Mouse (Mus musculus): ENCODE measurements around the gene Ing5. TPM values are rescaled to one million over a fixed set of nuclear protein-coding genes. Genes with fewer than 3 reads are reported as not detected.
A peak's percentile ranks its signal among the peaks of the same experiment; 100 is the strongest.
"Not testable (repeated sequence)": the region's sequence is repeated elsewhere in the genome, so short reads cannot be mapped to it uniquely, and the experiment has no call there.

Gene Ing5
- polyA plus RNA-seq, 1 experiment = 33.9 TPM

DNA sequence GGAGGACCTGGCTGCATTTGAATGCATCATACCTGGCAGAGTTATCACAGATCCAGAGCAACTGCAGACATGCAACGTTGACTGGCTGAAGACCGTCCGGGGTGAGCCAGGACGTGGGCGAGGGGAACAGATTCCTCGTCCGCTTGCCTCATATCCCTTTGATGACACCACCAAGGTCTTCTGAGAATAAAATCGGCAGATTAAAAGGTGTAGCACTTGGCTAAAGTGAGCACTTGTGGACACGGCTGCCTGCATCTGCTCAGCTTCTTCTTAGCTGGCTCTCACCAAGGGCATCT is 22.7 kb downstream of the Ing5 start:
- H3K27ac ChIP-seq (ENCODE audit: insufficient read depth, low read length) = no peak overlapping the region
- no peaks in the 10 kb centered on the region for H3K4me1 ChIP-seq (ENCODE audit: control insufficient read depth, insufficient read depth, low read length)
- peak overlapping the region; percentile 69 for H3K4me3 ChIP-seq (ENCODE audit: low read depth, low read length)
- H3K27me3 ChIP-seq (ENCODE audit: control insufficient read depth, insufficient read depth, low read length, poor library complexity, severe bottlenecking) = no peaks in the 10 kb centered on the region
- no peaks in the 10 kb centered on the region for H3K9me3 ChIP-seq (replicated peaks; ENCODE audit: control insufficient read depth, insufficient read depth, low read length, poor library complexity, severe bottlenecking)
- no peaks in the 10 kb centered on the region for H3K36me3 ChIP-seq (ENCODE audit: control insufficient read depth, insufficient read depth, low read length, poor library complexity, severe bottlenecking)
- no peak for TF ChIP-seq POLR2A (IDR thresholded peaks at IDR 0.05; ENCODE audit: insufficient read depth, low read length)
- TF ChIP-seq CTCF (IDR thresholded peaks at IDR 0.05; ENCODE audit: low read depth, low read length) = no peak
- no peak for TF ChIP-seq EP300 (IDR thresholded peaks at IDR 0.05; ENCODE audit: insufficient read depth, low read depth, low read length)
- H3K9ac ChIP-seq (ENCODE audit: low read depth, poor library complexity, severe bottlenecking) = peak overlapping the region; percentile 35; the same call in 1 of the 2 replicates

DNA sequence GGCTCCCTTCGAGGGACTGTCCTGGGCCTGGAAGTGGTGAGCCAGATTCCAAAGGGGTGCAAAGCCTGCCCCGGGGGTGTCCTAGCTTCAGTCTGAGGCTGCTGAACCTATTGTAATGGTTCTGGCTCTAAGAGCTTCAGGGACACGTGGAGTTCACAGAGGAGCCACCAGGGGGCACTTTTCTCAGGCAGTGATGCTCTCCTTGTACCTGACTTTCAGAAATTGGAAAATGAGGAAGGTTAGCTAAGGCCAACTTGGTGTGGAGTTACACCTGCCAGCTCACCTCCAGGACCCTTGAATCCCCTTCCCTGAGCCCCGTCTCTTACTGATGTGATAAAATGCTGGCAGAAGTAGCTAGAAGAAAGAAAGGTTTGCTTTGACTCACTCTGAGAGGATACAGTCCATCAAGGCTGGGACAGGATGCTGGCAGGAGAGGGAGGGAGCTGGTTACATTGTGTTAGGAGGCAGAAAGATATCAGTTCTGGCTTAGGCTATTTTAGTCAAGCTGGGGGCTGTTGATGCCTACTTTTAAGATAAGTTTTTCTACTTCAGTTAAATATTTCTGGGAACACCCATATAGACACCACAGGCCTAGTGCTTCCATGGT is 29.1 kb downstream of the Ing5 start:
- H3K4me3 ChIP-seq (ENCODE audit: low read depth, low read length); H3K27me3 ChIP-seq (ENCODE audit: control insufficient read depth, insufficient read depth, low read length, poor library complexity, severe bottlenecking); H3K27ac ChIP-seq (ENCODE audit: insufficient read depth, low read length); H3K9me3 ChIP-seq (replicated peaks; ENCODE audit: control insufficient read depth, insufficient read depth, low read length, poor library complexity, severe bottlenecking); H3K4me1 ChIP-seq (ENCODE audit: control insufficient read depth, insufficient read depth, low read length); H3K9ac ChIP-seq (ENCODE audit: low read depth, poor library complexity, severe bottlenecking); H3K36me3 ChIP-seq (ENCODE audit: control insufficient read depth, insufficient read depth, low read length, poor library complexity, severe bottlenecking): not testable (repeated sequence)

DNA sequence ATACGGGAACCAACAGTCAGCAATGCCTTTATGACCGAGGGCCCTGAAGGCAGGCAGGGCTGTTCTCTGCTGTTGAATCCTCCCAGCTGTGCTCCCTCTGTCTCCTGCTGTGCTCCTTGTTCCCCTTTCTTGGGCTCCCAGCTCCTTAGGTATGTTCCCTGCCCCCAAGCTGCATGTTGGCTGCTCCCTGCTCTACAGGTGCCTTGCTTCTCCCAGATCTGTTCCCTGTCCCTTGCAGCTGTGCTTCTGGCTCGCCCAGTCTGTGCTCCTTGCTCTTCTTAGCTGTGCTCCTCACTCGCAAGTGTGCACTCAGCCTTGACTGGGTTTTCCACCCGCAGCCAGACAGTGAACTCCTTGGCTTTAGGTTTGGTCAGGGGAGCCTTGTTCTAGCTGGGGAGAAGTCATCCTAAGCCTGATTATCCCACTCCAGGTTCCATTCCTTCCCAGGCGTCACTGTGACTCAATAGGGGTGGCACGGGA is 30.9 kb downstream of the Ing5 start:
- Histone ChIP-seq H3K36me3 (ENCODE audit: control insufficient read depth, insufficient read depth, low read length, poor library complexity, severe bottlenecking) (no peaks in the 10 kb centered on the region), H3K4me1 (ENCODE audit: control insufficient read depth, insufficient read depth, low read length) (no peaks in the 10 kb centered on the region), H3K27me3 (ENCODE audit: control insufficient read depth, insufficient read depth, low read length, poor library complexity, severe bottlenecking) (no peaks in the 10 kb centered on the region), H3K4me3 (ENCODE audit: low read depth, low read length) (no peak overlapping the region), H3K27ac (ENCODE audit: insufficient read depth, low read length) (no peak overlapping the region), H3K9ac (ENCODE audit: low read depth, poor library complexity, severe bottlenecking) (no peak overlapping the region), H3K9me3 (replicated peaks; ENCODE audit: control insufficient read depth, insufficient read depth, low read length, poor library complexity, severe bottlenecking) (no peaks in the 10 kb centered on the region)
- TF ChIP-seq POLR2A (IDR thresholded peaks at IDR 0.05; ENCODE audit: insufficient read depth, low read length) = no peak
- no peak for TF ChIP-seq CTCF (IDR thresholded peaks at IDR 0.05; ENCODE audit: low read depth, low read length)
- no peak for TF ChIP-seq EP300 (IDR thresholded peaks at IDR 0.05; ENCODE audit: insufficient read depth, low read depth, low read length)

DNA sequence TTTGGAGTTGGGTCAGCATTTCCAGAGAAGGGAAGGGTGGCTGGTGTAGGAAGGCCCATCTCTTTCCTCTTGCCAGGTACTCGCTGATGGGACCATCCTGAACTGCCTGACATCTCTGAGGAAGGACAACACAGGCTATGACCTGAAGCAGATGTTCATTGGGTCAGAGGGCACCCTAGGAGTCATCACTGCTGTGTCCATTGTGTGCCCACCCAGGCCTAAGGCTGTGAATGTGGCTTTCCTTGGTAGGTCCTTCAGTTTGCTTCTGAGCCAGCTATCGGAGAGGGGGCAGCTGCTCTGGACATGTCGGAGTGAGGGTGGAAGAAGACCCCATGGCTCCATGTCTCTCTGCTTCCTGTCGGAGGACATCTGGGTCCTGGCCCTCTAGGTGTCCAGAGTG is 31.4 kb downstream of the Ing5 start:
- H3K4me1 ChIP-seq (ENCODE audit: control insufficient read depth, insufficient read depth, low read length) = no peaks in the 10 kb centered on the region
- no peak overlapping the region for H3K27ac ChIP-seq (ENCODE audit: insufficient read depth, low read length)
- no peak overlapping the region for H3K9ac ChIP-seq (ENCODE audit: low read depth, poor library complexity, severe bottlenecking)
- H3K9me3 ChIP-seq (replicated peaks; ENCODE audit: control insufficient read depth, insufficient read depth, low read length, poor library complexity, severe bottlenecking) = no peaks in the 10 kb centered on the region
- H3K4me3 ChIP-seq (ENCODE audit: low read depth, low read length) = no peak overlapping the region
- TF ChIP-seq CTCF (IDR thresholded peaks at IDR 0.05; ENCODE audit: low read depth, low read length) (no peak), POLR2A (IDR thresholded peaks at IDR 0.05; ENCODE audit: insufficient read depth, low read length) (no peak), EP300 (IDR thresholded peaks at IDR 0.05; ENCODE audit: insufficient read depth, low read depth, low read length) (no peak)
- H3K36me3 ChIP-seq (ENCODE audit: control insufficient read depth, insufficient read depth, low read length, poor library complexity, severe bottlenecking) = no peaks in the 10 kb centered on the region
- no peaks in the 10 kb centered on the region for H3K27me3 ChIP-seq (ENCODE audit: control insufficient read depth, insufficient read depth, low read length, poor library complexity, severe bottlenecking)

DNA sequence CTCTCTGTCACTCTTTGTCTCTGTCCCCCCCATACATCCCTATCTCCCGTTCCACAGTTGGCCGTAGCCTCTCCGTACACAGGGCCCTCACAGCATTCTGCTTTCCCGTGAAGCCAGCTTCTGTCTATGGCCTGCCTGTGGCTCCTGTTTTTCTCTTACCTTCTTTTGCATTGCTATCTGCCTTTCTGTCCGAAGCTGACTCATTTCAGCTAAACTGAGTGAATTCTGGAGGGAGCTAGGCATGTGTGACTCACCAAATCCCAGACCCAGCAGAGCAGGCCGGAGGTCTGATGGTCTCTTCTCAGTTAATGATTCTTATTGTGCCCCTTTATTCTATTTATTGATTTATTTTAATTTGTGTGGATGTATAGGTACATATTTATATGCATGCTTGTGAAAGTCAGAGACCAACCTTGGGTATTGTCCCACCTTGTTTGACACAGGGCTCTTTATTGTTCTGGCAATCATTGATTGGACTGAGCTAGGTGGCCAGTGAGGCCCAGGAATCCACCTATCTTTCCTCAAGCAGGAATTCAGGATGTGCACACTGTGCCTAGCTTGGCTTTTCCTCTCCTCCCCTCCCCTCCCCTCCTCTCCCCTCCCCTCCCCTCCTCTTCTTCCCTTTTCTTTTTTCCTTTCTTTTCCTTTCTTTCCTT is 32.2 kb downstream of the Ing5 start:
- Histone ChIP-seq H3K27me3 (ENCODE audit: control insufficient read depth, insufficient read depth, low read length, poor library complexity, severe bottlenecking) (no peaks in the 10 kb centered on the region), H3K9ac (ENCODE audit: low read depth, poor library complexity, severe bottlenecking) (no peak overlapping the region), H3K4me1 (ENCODE audit: control insufficient read depth, insufficient read depth, low read length) (no peaks in the 10 kb centered on the region), H3K4me3 (ENCODE audit: low read depth, low read length) (no peak overlapping the region), H3K36me3 (ENCODE audit: control insufficient read depth, insufficient read depth, low read length, poor library complexity, severe bottlenecking) (no peaks in the 10 kb centered on the region), H3K27ac (ENCODE audit: insufficient read depth, low read length) (no peak overlapping the region), H3K9me3 (replicated peaks; ENCODE audit: control insufficient read depth, insufficient read depth, low read length, poor library complexity, severe bottlenecking) (no peaks in the 10 kb centered on the region)
- TF ChIP-seq POLR2A (IDR thresholded peaks at IDR 0.05; ENCODE audit: insufficient read depth, low read length) (no peak), EP300 (IDR thresholded peaks at IDR 0.05; ENCODE audit: insufficient read depth, low read depth, low read length) (no peak), CTCF (IDR thresholded peaks at IDR 0.05; ENCODE audit: low read depth, low read length) (no peak)

DNA sequence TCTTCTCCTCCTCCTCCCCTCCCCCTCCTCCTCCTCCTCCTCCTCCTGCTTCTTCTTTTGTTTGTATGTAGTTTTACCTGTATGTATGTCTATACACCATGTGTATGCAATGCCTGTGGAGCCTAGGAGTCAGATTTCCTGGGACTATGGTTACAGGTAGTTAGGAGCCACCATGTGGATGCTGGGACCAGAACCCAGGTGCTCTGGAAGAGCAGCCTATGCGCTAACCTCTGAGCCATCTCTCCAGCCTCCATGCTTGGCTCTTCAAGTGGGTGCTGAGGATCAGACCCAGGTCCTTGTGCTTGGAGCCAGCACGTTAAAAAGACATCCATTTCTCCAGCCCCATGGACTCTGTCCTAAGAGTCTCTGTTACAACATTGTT is 32.8 kb downstream of the Ing5 start:
- Histone ChIP-seq H3K27ac (ENCODE audit: insufficient read depth, low read length) (no peak overlapping the region), H3K4me3 (ENCODE audit: low read depth, low read length) (no peak overlapping the region), H3K4me1 (ENCODE audit: control insufficient read depth, insufficient read depth, low read length) (no peaks in the 10 kb centered on the region), H3K9ac (ENCODE audit: low read depth, poor library complexity, severe bottlenecking) (no peak overlapping the region), H3K9me3 (replicated peaks; ENCODE audit: control insufficient read depth, insufficient read depth, low read length, poor library complexity, severe bottlenecking) (no peaks in the 10 kb centered on the region), H3K36me3 (ENCODE audit: control insufficient read depth, insufficient read depth, low read length, poor library complexity, severe bottlenecking) (no peaks in the 10 kb centered on the region), H3K27me3 (ENCODE audit: control insufficient read depth, insufficient read depth, low read length, poor library complexity, severe bottlenecking) (no peaks in the 10 kb centered on the region)
- TF ChIP-seq CTCF (IDR thresholded peaks at IDR 0.05; ENCODE audit: low read depth, low read length) (no peak), EP300 (IDR thresholded peaks at IDR 0.05; ENCODE audit: insufficient read depth, low read depth, low read length) (no peak), POLR2A (IDR thresholded peaks at IDR 0.05; ENCODE audit: insufficient read depth, low read length) (no peak)
